Mouse (Mus musculus): ENCODE measurements around the gene Shpk. TPM values are rescaled to one million over a fixed set of nuclear protein-coding genes. Genes with fewer than 3 reads are reported as not detected.

The Shpk gene
- total and polyA plus RNA-seq, 2 experiments: 38.6 to 43.5 TPM

GRCm38 (mm10) chr11:73187231-73187630 lies 12.0 kb upstream of the Shpk start:
- H3K4me1 ChIP-seq (ENCODE audit: control insufficient read depth, insufficient read depth, low read length): no peaks in the 10 kb centered on the region
- no peak overlapping the region for H3K9ac ChIP-seq (ENCODE audit: low read depth, low read length)
- H3K36me3 ChIP-seq (ENCODE audit: control insufficient read depth, insufficient read depth, low read length): peaks cover 31% of the 10 kb centered on the region; the same call in 1 of the 2 replicates
- H3K27me3 ChIP-seq (ENCODE audit: control insufficient read depth, insufficient read depth, low read length): no peaks in the 10 kb centered on the region
- H3K27ac ChIP-seq (replicated peaks; ENCODE audit: insufficient read depth, low read depth, low read length): no peak overlapping the region
- no peak for TF ChIP-seq CTCF (IDR thresholded peaks at IDR 0.05; ENCODE audit: low read depth, low read length)
- no peak for TF ChIP-seq POLR2A (IDR thresholded peaks at IDR 0.05; ENCODE audit: extremely low read depth, insufficient read depth, low read length)
- no peak overlapping the region for H3K4me3 ChIP-seq (ENCODE audit: insufficient read depth, low read depth, low read length)
- no peaks in the 10 kb centered on the region for H3K79me2 ChIP-seq (ENCODE audit: control insufficient read depth, insufficient read depth, low read length)
- no peak for DNase-seq (ENCODE audit: extremely low read depth, low read depth, low spot score)
- WGBS: 91% methylated on average over 6 of the region's 6 CpGs

DNA sequence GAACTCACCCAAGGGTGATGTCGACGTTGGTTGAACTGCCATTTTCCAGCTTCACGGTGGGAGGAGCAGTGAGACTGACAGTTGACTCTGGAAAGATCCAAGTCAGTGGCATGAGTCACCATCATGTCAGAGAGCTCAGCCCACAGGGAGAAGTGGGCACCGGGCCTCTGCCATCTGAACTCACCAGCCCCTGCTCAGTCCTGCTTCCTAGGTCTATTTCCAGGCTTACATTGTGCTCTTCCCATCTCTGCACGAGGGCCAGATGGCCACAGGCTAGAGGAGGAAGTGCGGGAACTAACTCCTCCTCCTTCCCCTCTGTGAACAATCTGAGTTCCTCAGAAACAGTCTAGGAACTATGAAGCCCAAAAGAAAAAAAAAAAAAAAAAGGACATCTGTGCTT lies 6.2 kb upstream of the Shpk start:
- H3K9ac ChIP-seq (ENCODE audit: low read depth, low read length): no peak overlapping the region
- no peaks in the 10 kb centered on the region for H3K27me3 ChIP-seq (ENCODE audit: control insufficient read depth, insufficient read depth, low read length)
- no peak overlapping the region for H3K4me3 ChIP-seq (ENCODE audit: insufficient read depth, low read depth, low read length)
- TF ChIP-seq POLR2A (IDR thresholded peaks at IDR 0.05; ENCODE audit: extremely low read depth, insufficient read depth, low read length): no peak
- no peak for TF ChIP-seq CTCF (IDR thresholded peaks at IDR 0.05; ENCODE audit: low read depth, low read length)
- no peak overlapping the region for H3K27ac ChIP-seq (replicated peaks; ENCODE audit: insufficient read depth, low read depth, low read length)
- H3K36me3 ChIP-seq (ENCODE audit: control insufficient read depth, insufficient read depth, low read length): peaks cover 24% of the 10 kb centered on the region; the same call in 1 of the 2 replicates
- no peak for DNase-seq (ENCODE audit: extremely low read depth, low read depth, low spot score)
- no peaks in the 10 kb centered on the region for H3K4me1 ChIP-seq (ENCODE audit: control insufficient read depth, insufficient read depth, low read length)
- no peaks in the 10 kb centered on the region for H3K79me2 ChIP-seq (ENCODE audit: control insufficient read depth, insufficient read depth, low read length)
- 78% methylated on average over 6 of the region's 6 CpGs for WGBS

GRCm38 (mm10) chr11:73194444-73194843 lies 4.8 kb upstream of the Shpk start:
- H3K9ac ChIP-seq (ENCODE audit: low read depth, low read length): no peak overlapping the region
- H3K27me3 ChIP-seq (ENCODE audit: control insufficient read depth, insufficient read depth, low read length): no peaks in the 10 kb centered on the region
- H3K27ac ChIP-seq (replicated peaks; ENCODE audit: insufficient read depth, low read depth, low read length): no peak overlapping the region
- H3K4me3 ChIP-seq (ENCODE audit: insufficient read depth, low read depth, low read length): no peak overlapping the region
- no peak for DNase-seq (ENCODE audit: extremely low read depth, low read depth, low spot score)
- TF ChIP-seq POLR2A (IDR thresholded peaks at IDR 0.05; ENCODE audit: extremely low read depth, insufficient read depth, low read length) (no peak), CTCF (IDR thresholded peaks at IDR 0.05; ENCODE audit: low read depth, low read length) (no peak)
- H3K4me1 ChIP-seq (ENCODE audit: control insufficient read depth, insufficient read depth, low read length): no peaks in the 10 kb centered on the region
- H3K36me3 ChIP-seq (ENCODE audit: control insufficient read depth, insufficient read depth, low read length): peaks cover 18% of the 10 kb centered on the region; the same call in 1 of the 2 replicates
- H3K79me2 ChIP-seq (ENCODE audit: control insufficient read depth, insufficient read depth, low read length): no peaks in the 10 kb centered on the region; the same call in 1 of the 2 replicates
- WGBS: 85% methylated on average over 2 of the region's 2 CpGs

DNA sequence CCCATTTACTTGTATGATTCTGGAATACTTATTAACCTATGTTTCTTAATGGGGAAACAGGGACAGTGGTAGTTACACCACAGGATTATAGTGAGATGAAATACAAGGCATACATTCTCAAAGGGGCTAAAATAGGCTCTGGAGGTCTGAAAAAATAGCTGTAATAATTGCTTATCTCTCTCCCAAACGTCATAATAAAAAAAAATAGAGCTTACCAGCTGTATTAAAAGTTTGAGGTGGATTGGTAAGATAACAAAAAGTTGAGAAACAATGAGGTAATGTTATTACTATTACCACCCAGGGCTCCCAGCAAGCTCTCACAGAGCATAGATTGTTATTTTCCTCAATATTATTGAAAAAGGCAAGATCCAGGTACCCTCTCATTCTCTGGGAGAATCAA lies 1.1 kb upstream of the Shpk start:
- Histone ChIP-seq H3K79me2 (ENCODE audit: control insufficient read depth, insufficient read depth, low read length) (peaks cover 3% of the 10 kb centered on the region; the same call in 1 of the 2 replicates), H3K27me3 (ENCODE audit: control insufficient read depth, insufficient read depth, low read length) (no peaks in the 10 kb centered on the region), H3K36me3 (ENCODE audit: control insufficient read depth, insufficient read depth, low read length) (peaks cover 3% of the 10 kb centered on the region; the same call in 1 of the 2 replicates), H3K27ac (replicated peaks; ENCODE audit: insufficient read depth, low read depth, low read length) (no peak overlapping the region), H3K4me1 (ENCODE audit: control insufficient read depth, insufficient read depth, low read length) (peaks cover 12% of the 10 kb centered on the region), H3K9ac (ENCODE audit: low read depth, low read length) (peak overlapping the region; percentile 86), H3K4me3 (ENCODE audit: insufficient read depth, low read depth, low read length) (peak overlapping the region; percentile 64)
- no peak for TF ChIP-seq CTCF (IDR thresholded peaks at IDR 0.05; ENCODE audit: low read depth, low read length)
- TF ChIP-seq POLR2A (IDR thresholded peaks at IDR 0.05; ENCODE audit: extremely low read depth, insufficient read depth, low read length): no peak
- 3% methylated on average over 1 of the region's 1 CpGs for WGBS
- no peak for DNase-seq (ENCODE audit: extremely low read depth, low read depth, low spot score)

DNA sequence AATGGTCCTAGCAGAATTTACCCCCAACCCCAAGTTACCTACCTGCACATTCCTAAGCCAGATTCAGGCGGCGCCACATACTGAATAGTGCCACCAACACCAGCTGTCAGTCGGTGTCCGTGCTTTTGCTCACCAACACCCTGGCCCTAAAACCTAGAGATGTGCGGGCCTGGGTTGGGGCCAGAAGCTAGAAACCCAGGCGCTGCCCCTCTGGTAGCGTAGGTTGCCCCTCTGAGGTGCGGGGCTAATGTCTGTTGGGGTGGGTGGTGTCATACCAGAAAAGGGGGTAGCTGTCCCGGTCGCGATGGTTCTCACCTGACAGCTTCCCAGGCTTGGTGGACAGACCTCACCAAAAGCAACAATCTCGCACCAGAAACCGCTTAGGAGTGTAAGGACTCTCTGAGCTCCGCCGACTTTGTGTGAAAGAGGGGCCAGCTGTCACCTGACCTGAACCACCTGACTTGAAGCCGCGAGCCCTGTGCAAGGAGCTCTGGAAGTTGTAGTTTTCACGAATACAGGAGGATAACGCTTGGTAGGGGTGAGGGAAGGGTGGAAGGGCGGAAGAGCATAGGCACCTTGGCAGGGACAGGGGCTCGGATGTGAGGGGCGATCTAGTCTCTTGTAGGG lies 544 bp upstream of the Shpk start, which contains the start of gene Ctns:
Gene Ctns (minus strand): TSS at position 440 of the 627 bp plus-strand sequence.
- Histone ChIP-seq H3K27me3 (ENCODE audit: control insufficient read depth, insufficient read depth, low read length) (no peaks in the 10 kb centered on the region), H3K4me1 (ENCODE audit: control insufficient read depth, insufficient read depth, low read length) (peaks cover 12% of the 10 kb centered on the region), H3K4me3 (ENCODE audit: insufficient read depth, low read depth, low read length) (peak within 1 kb of the TSS; percentile 64), H3K27ac (replicated peaks; ENCODE audit: insufficient read depth, low read depth, low read length) (peak within 1 kb of the TSS; percentile 95), H3K9ac (ENCODE audit: low read depth, low read length) (peak within 1 kb of the TSS; percentile 92), H3K36me3 (ENCODE audit: control insufficient read depth, insufficient read depth, low read length) (peaks cover 3% of the 10 kb centered on the region; the same call in 1 of the 2 replicates), H3K79me2 (ENCODE audit: control insufficient read depth, insufficient read depth, low read length) (peaks cover 3% of the 10 kb centered on the region; the same call in 1 of the 2 replicates)
- peak; percentile 89 for DNase-seq (ENCODE audit: extremely low read depth, low read depth, low spot score)
- under 1% methylated on average over 22 of the region's 22 CpGs for WGBS
- TF ChIP-seq CTCF (IDR thresholded peaks at IDR 0.05; ENCODE audit: low read depth, low read length) (no peak), POLR2A (IDR thresholded peaks at IDR 0.05; ENCODE audit: extremely low read depth, insufficient read depth, low read length) (peak; percentile 54; the same call in 1 of the 2 replicates)

- Histone ChIP-seq H3K4me3 (ENCODE audit: insufficient read depth, low read depth, low read length) (peak overlapping the region; percentile 64), H3K27me3 (ENCODE audit: control insufficient read depth, insufficient read depth, low read length) (no peaks in the 10 kb centered on the region), H3K79me2 (ENCODE audit: control insufficient read depth, insufficient read depth, low read length) (peaks cover 6% of the 10 kb centered on the region; the same call in 1 of the 2 replicates), H3K4me1 (ENCODE audit: control insufficient read depth, insufficient read depth, low read length) (peaks cover 12% of the 10 kb centered on the region), H3K27ac (replicated peaks; ENCODE audit: insufficient read depth, low read depth, low read length) (peak overlapping the region; percentile 95), H3K36me3 (ENCODE audit: control insufficient read depth, insufficient read depth, low read length) (peaks cover 7% of the 10 kb centered on the region; the same call in 1 of the 2 replicates), H3K9ac (ENCODE audit: low read depth, low read length) (peak overlapping the region; percentile 92)
- WGBS: 2% methylated on average over 12 of the region's 12 CpGs
- TF ChIP-seq POLR2A (IDR thresholded peaks at IDR 0.05; ENCODE audit: extremely low read depth, insufficient read depth, low read length) (no peak), CTCF (IDR thresholded peaks at IDR 0.05; ENCODE audit: low read depth, low read length) (no peak)
- peak; percentile 94 for DNase-seq (ENCODE audit: extremely low read depth, low read depth, low spot score)
Measured at GRCm38 (mm10) chr11:73199879-73200278, 619 bp downstream of the Shpk start.

All from liver, adult 2 months (tissue).